Mouse (Mus musculus) right cerebral cortex, postnatal 25 days (tissue): ENCODE measurements around the gene Hnrnpc.
A peak's percentile ranks its signal among the peaks of the same experiment; 100 is the strongest.

Experiments used
- DNase-seq: peaks from one replicate; pipeline ENCODE4 v3.0.0; 2022

The Hnrnpc gene

GRCm38 (mm10) chr14:52103856-52104676 is at the start of gene Hnrnpc:
TSS of gene Hnrnpc (minus strand) at chr14:52104028.
- peak; percentile 100 for DNase-seq

- no peak for DNase-seq
These were observed 48.8 kb upstream of the Hnrnpc start for GRCm38 (mm10) chr14:52152613-52153012.

- DNase-seq, result peak; percentile 40
These were observed 48.4 kb upstream of the Hnrnpc start for GRCm38 (mm10) chr14:52152179-52152578.

- DNase-seq, result no peak
These were observed 46.1 kb upstream of the Hnrnpc start for GRCm38 (mm10) chr14:52149888-52150287.

- no peak for DNase-seq
These were observed 42.7 kb upstream of the Hnrnpc start for GRCm38 (mm10) chr14:52146540-52146939.

GRCm38 (mm10) chr14:52144165-52144564 is 40.3 kb upstream of the Hnrnpc start:
- no peak for DNase-seq

GRCm38 (mm10) chr14:52141445-52142127 is 37.8 kb upstream of the Hnrnpc start:
- DNase-seq, result no peak

- DNase-seq, result no peak
These were observed 37.0 kb upstream of the Hnrnpc start for GRCm38 (mm10) chr14:52140577-52141444.

- DNase-seq, result no peak
These were observed 29.8 kb upstream of the Hnrnpc start for GRCm38 (mm10) chr14:52133584-52133983.

GRCm38 (mm10) chr14:52124636-52125035 is 20.8 kb upstream of the Hnrnpc start:
- no peak for DNase-seq

GRCm38 (mm10) chr14:52123918-52124317 is 20.1 kb upstream of the Hnrnpc start:
- DNase-seq, result peak; percentile 43

GRCm38 (mm10) chr14:52120169-52120568 is 16.3 kb upstream of the Hnrnpc start:
- no peak for DNase-seq

GRCm38 (mm10) chr14:52118823-52119608 is 15.2 kb upstream of the Hnrnpc start:
- DNase-seq, result peak; percentile 48

GRCm38 (mm10) chr14:52118456-52118822 is 14.6 kb upstream of the Hnrnpc start:
- no peak for DNase-seq

GRCm38 (mm10) chr14:52117241-52117640 is 13.4 kb upstream of the Hnrnpc start:
- DNase-seq, result no peak

GRCm38 (mm10) chr14:52114101-52114500 is 10.3 kb upstream of the Hnrnpc start:
- no peak for DNase-seq

GRCm38 (mm10) chr14:52110346-52110745 is 6.5 kb upstream of the Hnrnpc start, which contains the start of gene Rpgrip1:
TSS of gene Rpgrip1 (plus strand) at chr14:52110704.
- no peak for DNase-seq

- DNase-seq, result no peak
These were observed 4.2 kb upstream of the Hnrnpc start for GRCm38 (mm10) chr14:52108025-52108424.

GRCm38 (mm10) chr14:52106741-52107140 is 2.9 kb upstream of the Hnrnpc start:
- DNase-seq, result peak; percentile 37

GRCm38 (mm10) chr14:52105308-52105707 is 1.5 kb upstream of the Hnrnpc start:
- DNase-seq, result no peak

GRCm38 (mm10) chr14:52104677-52105285 is 953 bp upstream of the Hnrnpc start:
- DNase-seq, result no peak

- no peak for DNase-seq
These were observed 363 bp downstream of the Hnrnpc start for GRCm38 (mm10) chr14:52103474-52103855.
